Mouse (Mus musculus) right cerebral cortex, postnatal 14 days (tissue): ENCODE data around the gene Dock4.
A peak's percentile ranks its signal among the peaks of the same experiment; 100 is the strongest.
"Not testable (repeated sequence)": the region's sequence is repeated elsewhere in the genome, so short reads cannot be mapped to it uniquely, and the experiment has no call there.

Source experiments
- DNase-seq: peaks from one replicate; pipeline ENCODE4 v3.0.0; 2022

Gene Dock4

DNA sequence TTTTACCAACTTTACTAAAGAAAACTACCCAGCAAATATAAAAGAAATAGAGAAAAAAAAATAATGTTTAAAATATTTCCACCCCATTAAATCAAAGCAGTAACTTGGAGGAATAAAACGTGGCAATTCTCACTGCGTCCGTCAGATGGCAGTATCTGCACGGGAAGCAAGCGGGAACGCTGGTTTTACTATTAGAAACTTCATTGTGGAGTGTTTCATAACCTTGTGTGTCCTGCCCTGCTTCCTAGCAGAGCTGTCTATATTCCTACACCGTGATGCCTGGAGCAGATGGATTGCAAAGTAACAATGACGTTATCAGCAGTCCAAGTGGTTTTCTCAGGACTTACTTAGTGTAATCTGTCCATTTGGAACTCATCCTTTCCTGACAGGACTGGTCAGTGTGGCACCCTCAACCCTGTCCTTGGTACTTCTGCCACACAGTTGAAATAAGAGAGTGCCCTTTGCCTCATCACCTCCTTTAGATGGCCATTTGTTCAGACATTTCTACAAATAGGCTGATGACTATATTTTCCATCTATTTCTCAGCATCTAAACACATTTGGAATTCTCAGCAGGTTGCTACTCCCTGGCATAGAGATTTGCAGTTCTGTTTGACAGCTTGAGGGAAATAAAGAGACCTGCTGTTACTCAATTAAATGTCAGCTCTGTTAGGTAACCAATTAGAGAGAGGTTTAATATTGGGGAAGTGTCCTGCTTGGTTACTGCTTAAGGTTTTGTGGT is 392.0 kb downstream of the Dock4 start:
- peak; percentile 80 for DNase-seq

DNA sequence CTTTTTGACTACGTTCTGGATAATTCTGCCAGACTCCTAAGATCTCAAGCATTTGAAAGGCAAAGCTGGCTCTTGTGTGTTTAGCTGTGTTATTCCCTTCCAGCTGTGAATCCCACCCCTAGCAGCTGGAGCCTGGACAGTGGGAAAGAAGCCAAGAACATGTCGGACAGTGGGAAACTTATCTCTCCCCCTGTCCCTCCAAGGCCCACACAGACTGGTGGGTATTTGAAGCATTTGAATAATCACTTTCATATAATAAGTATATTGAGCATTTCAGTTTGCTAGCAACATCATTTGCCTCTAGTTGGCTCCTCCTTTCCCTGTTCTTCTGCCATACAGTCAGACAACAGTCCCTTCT is 392.6 kb downstream of the Dock4 start:
- DNase-seq = no peak

DNA sequence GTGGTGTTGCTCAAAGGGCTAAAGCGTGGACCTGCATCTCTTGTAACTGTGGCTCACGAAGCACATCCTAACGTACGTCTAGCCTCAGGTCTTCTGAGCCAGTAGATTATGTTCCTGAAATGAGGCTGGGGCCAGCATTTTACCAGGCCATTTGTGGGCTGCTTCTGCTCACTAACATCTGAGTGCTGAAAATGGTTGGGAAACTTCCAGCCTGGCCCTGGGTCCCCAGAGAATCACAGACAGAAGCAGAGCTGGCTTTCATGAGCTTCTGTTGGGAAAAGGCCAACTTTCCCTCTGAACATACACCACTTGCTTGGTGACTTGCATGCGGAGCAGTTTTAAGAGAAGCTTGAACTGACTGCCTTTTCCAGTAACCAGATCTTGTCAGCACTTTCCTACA is 393.2 kb downstream of the Dock4 start:
- DNase-seq = no peak

DNA sequence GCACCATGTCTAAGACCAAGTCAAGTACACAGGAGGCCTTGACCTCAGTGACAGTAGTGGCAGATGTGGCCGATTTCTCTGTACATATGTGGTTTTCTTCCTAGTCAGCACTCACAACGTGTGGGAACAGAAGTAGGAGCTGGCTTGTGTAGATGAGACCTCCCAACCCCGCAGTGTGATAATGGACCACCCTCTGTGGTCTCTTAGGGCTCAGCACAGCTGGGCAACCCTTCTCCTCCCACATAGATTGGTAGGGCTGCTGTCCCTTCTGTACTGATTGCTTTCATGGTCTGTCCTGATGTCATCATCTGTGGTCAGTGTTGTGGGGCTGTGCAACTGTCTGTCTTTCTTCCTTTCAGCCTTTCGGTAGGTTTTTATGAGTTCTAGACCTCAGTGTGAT is 394.1 kb downstream of the Dock4 start:
- DNase-seq = no peak

DNA sequence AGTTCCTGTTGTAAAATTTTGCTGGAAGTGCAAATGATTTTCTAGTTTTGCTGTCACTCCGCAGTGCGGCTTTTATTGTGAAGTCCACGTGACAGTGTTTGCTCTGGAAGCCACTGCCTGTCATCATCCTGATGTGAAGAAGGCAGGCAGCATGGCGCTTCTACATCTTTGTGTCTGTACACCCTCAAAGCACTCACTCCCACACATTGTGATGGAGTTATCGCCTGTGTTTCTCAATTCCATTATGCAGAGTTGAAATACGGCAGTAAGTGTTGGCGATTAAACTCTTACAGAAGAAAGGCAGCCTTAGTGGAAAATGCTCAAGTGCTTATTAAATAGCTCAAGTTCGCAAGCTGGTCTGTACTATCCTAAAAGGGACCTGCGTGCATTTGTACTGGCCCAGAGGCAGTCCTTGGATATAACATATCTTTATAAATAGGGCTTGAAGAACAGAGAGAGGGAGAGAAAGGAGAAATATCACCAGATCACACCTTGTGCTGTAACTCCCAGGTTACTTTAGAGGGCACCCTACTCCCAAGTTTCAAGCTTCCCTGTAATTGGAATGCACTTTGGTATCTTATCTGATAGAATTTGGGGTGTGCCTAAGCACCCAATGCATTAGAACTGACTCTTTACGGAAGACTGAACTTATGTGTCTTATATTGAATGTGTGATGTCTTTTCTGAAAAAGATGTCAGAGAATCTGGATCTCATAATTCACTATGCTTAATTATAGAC is 396.7 kb downstream of the Dock4 start:
- DNase-seq = no peak

DNA sequence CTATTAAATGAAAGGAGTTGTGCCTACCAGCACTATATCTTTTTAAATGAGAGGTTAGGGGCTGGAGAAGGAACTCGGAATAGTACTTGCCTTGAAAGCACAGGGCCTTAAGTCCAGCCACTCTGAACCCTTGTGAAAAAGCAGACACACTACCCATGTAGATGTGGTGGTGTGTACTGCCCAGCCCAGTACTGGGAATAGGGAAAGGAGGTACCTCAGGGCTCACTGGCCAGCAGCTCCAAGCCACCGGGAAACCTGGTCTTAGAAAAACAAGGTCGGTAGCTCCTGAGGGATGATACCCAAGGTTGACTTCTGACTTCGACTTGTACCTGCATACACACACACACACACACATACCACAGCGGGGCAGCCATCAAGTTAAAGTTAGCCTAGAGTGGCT is 397.2 kb downstream of the Dock4 start:
- DNase-seq = no peak

DNA sequence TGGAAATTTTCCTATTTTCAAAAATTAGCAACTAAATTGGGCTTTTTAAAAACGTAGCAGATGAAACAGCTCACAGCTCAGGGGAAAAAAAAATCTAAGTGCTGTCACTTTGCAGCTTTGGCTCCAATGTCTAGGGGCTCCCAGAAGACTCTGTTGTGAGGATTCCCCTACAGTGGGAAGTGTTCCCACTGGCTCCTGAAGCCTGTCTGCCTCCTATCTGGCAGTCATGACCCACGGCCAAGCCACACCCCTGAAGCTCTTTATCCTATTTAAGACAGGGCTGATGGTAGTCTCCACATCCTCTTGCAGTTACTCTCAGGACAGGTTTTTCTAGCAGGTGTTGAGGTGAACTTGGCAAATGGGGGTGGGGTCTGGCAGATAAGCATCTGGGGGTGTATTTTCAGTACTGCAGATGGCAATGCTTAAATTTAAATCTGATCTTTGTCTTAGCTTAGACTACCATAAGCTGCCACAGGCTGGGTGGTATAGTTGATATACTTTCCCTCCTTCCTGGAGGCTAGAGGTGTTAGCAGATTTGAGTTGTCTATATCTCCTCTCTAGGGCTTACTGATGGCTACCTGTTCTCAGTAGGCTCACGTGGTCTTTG is 397.8 kb downstream of the Dock4 start:
- no peak for DNase-seq

DNA sequence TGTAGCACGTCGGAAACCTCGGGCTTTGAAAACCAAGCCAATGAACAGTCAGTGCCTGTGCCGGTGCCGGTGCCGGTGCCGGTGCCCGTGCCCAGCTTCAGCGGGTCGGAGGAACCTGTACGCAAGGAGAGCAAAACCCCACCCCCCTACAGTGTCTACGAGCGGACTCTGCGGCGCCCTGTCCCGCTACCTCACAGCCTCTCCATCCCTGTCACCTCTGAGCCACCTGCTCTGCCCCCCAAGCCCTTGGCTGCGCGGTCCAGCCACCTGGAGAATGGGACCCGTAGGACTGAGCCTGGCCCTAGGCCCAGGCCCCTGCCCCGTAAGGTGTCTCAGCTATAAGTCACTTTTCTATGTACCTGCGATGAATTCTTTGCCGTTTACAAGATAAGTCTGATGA is 398.6 kb downstream of the Dock4 start:
- DNase-seq = no peak

DNA sequence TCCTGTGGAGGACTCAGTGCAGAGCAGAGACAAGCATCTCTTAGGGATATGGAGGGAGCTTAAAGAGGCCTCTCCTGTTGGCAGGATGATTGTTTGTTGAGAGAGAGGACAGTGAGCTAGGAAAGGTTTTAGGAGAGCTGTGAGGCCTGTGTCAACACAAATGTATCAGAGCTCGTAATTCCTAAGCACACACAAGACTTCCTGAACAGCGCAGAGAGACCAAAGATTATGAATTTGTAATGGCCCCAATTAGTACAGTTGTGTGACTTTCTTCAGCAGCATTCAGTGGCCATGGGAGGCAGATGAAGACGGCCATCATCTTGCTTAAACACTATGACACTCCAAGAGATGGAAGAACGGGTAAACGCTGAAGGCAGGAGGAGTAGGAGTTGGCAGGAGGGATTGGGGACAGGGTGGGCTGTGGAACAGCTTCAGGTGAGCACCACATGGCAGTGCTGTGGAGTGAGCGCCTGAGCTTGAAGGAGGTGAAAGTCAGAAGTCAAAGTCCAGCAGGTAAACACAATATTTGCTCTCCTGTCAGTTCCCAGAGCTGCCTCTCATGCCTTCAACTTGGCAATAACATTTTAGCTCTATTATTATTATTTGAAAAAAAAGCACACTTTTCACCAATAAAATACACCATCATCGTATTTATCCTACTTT is 409.1 kb downstream of the Dock4 start:
- DNase-seq = no peak

DNA sequence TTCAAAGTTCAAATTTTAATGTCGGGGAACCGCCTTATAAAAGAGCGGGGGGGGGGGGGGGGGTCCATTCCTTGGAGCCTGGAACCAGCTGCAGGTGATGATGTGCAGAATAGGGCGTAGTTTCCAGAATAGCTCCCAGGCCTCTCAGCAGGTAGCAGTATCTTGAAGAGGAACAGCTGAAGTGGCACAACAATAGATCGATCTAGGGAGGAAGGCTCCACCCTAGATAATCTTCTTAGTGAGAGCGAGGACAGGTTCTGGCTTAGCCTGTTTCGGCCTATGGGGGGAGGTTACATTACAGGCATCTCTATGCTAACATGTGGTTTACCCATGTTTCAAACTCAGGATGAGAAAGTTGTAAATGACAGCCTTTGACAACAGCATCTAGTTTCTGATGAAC is 411.7 kb downstream of the Dock4 start:
- no peak for DNase-seq

DNA sequence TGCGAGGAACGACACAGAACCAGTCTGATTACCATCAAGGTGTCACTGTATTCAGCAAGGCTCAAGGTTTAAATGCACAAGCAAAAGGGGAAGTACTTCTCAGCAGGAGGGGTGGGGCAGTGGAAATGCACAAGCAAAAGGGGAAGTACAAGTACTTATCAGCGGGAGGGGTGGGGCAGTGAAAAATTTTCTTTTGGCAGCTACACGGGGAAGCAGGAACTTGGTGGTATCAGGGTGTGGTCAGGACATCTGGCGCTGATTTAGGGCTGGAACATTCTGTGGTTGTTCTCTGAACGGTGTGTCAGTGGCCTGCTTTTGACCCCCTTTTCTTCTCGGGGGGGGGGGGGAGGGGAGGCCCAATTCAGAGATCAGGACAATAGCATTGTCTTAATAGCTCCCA is 413.0 kb downstream of the Dock4 start:
- DNase-seq = not testable (repeated sequence)

DNA sequence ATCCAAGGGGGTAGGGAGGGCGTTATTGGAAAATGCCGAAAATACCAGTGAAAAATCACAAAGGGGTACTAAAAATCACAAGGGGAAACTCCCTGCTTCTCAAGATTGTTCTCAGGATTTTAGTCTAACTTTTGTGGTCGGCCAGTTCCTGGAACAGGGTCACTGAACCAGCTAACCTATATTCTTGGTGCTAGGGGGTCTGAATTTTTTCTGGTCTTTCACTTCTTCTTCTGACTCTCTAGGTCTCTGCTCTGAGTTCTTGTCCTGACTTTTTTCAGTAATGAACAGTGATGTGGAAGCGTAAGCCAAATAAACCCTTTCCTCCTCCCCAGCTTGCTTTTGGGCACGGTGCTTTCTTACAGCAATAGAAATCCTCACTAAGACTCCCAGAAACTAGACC is 424.6 kb downstream of the Dock4 start:
- DNase-seq = no peak

DNA sequence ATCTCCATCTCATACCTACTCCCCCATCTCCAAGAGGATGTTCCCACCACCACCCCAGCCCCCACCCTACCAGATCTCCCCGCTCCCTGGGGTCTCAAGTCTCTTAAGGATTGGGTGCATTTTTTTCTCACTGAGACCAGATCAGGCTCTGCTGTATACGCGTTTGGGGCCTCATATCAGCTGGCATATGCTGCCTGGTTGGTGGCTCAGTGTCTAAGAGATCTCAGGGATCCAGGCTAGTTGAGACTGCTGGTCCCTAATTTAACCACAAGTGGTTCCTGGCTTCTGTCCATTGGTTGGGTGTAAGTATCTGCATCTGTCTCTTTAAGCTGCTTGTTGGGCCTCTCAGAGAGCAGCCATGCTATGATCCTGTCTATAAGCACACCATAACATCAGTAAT is 427.0 kb downstream of the Dock4 start:
- no peak for DNase-seq

DNA sequence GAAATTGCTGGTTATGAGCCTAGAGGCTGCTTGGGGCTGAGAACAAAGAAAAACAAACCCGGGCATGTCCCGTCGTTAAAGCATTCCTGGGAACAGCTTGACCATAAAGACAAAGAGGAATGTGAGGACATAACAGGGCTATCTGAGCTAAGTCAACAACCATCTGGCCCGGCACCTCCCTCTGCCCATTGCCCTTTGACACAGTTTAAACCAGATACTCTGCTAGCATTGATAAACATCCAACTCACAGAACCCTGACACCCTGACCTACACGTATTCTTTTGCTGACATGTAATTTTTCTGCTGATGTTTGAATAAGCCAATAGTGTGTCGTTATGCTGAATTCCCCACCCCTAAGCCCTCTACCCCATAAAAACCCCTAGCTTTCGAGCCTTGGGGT is 427.5 kb downstream of the Dock4 start:
- DNase-seq = not testable (repeated sequence)

DNA sequence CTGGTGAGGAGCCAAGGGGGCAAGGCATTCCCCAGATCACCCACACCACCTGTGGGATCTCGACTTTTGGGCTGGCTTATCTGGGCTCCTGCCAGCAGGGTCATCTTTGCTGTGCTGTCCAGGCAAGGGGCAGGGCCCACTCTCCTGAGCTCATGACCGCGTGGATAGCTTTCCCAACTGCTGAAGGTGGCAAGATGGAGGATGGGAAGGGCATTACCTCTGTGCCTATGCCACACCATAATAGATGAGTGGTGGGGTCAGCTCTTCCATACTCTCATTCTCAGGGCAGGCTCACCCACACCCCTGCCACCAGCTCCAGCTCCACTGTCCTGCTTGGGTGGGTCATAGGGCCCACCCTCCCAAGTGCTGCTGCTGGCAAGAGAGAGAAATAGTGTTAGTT is 439.2 kb downstream of the Dock4 start:
- DNase-seq = no peak

DNA sequence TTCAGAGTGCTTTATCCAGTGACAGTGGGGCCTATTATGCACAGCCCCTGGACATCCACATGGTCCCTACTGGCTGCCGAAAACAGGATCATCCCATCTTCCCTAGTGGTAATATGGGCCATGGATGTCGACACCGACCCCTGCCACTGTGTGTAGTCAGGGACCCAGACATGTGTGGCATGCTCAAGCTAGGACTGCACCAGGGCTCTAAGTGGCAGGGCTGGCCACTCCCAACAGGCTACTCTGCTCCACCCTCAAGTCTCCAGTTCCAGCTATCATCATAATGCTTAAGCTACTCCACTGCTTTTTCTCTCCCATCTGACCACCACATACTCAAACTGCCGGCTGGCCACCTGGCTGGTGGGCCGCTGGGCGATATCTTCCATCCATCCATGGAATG is 439.6 kb downstream of the Dock4 start:
- DNase-seq = no peak

DNA sequence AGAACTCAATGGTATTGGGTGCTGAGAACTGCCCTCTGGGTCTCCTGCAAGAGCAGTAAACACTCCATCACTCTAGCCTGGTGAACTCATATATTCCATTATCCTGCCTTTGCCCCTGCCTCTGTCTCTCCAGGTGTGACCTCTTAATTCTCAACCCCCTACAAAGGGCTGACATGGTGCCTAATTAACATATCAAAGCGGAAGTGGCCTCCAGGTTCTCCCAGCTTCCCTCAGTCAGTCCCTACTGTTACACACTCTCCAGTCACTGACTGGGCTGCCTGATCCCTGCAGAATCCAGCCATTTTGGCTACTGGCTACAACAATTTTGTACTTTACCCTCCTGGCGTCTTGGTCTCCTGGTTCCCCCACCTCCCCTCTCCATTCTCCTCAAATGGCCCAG is 441.7 kb downstream of the Dock4 start:
- DNase-seq = no peak

DNA sequence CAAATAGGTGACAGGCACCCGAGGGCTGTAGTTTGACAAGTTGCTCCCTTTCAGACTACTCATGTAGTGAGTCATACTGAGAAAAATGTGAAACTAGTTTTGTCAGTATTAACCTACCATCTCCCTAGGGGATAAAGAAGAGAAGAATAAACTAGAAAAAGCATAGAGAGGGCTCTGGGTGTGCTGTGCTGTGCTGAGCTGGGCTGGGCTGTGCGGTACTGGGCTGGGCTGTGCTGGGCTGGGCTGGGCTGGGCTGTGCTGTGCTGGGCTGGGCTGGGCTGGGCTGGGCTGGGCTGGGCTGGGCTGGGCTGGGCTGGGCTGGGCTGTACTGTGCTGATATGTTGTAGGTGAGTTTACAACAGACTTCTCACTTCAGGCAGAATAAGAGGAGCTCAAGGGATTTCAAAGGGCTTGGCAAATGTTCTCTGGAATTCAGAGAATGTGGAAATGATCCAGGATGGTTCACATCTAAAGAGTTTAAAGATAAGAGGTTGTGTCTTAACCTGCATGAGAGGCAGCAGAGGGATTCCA is 442.6 kb downstream of the Dock4 start:
- no peak for DNase-seq

DNA sequence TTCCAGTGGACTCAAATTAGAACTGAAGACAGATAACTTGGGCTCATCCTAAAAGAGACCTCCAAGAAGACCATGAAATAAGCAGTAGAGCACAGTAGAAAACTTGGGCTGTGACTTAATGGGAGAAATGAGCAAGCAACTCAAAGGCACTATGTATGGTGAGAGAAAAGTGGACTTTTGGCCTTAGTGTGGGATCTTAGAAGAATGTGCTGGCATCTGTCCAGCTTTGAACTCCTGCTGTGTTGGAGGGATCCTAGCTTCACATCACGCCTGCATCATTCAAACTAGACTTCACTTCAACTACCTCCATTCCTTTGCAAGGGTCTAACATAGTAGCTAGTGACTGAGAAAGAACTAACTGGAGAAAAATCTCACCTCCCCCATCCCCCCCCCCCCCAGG is 443.1 kb downstream of the Dock4 start:
- no peak for DNase-seq

DNA sequence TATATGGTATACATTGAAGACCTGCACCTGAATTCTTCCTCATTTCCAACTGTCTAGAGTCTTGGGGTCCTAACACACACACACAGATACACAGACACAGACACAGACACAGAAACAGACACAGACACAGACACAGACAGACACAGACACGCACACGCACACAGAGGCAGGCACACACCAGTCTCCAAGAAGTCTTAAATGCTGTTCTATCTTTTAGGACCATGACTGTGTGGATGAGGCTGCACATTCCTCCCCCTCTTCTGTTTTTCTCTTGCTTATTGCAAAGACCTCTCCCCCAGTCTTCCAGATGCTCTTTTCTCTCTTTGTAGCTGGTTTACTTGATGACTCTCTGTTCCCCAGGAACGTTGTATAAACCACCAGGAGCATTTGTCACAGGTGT is 443.8 kb downstream of the Dock4 start:
- no peak for DNase-seq

DNA sequence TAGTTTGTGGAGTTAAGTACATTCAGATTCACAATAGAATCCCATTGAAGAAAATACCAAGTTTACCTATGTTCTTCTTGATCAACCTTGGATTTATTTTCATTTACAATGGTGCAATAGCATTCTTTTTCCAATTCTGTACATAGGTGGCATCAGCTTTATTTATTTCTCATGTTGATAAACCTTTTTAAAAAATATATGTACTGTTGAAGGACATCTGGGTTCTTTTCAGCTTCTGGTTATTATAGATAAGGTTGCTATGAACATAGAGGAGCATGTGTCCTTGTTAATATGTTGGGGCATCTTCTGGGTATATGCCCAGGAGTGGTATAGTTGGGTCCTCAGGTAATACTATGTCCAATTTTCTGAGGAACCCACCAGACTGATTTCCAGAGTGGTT is 445.4 kb downstream of the Dock4 start:
- DNase-seq = no peak

DNA sequence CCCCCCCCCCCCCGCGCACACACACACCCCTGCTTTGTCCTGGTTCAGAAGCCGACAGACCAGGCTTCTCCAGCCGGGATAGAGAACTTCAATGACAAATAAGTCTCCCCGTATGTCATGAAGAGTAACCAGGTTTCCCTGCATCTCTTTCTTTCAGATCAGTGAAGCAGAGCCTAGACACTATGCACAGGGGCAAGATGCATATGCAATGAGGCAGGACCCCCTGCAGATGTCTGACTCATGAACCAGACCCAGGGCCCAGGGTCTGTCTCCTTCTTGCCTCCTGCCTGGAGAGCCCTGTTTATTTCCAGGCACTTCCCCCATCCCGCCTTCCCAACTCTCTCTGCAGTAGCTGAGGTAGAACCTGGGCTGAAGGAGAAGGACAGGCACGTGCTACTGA is 448.0 kb downstream of the Dock4 start:
- no peak for DNase-seq

DNA sequence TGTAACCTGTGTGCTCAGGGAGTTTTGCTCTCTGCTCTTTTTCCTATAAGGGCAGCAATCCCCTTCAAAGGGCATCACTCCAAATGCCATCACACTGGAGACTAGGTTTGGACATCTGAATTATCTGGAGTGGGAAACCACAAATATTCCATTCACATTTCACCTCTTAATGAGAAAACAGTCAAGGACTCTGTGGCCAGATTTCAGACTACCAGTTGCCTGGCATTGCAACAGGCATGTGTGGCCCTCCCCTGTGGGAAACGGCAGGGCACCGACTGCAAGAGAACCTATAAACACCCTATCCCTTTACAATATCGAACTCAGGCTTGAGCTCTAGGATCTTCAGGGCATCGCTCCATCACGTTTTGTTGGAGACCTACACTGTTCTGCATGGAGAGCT is 448.9 kb downstream of the Dock4 start:
- DNase-seq = no peak
